Mouse (Mus musculus) forebrain, embryonic 13.5 days (tissue): ENCODE measurements around the gene Gm49325. TPM values are rescaled to one million over a fixed set of nuclear protein-coding genes. Genes with fewer than 3 reads are reported as not detected.
A peak's percentile ranks its signal among the peaks of the same experiment; 100 is the strongest.

ENCODE experiments used
- ATAC-seq: fragments of 200-750 bp; cut with Nextera tagmentation; 2 replicates; pipeline ENCODE4 v1.8.0; 2017
- H3K27ac ChIP-seq: fragments of 300-500 bp; sonication (generic); 2 replicates; pipeline ENCODE4 v1.5.1; 2015; ENCODE audit warnings: inconsistent platforms, mild to moderate bottlenecking, moderate library complexity
- H3K27me3 ChIP-seq: fragments of 300-500 bp; sonication (generic); 2 replicates; pipeline ENCODE4 v1.6.1; 2015; ENCODE audit warnings: mild to moderate bottlenecking, inconsistent platforms
- H3K36me3 ChIP-seq: fragments of 300-500 bp; sonication (generic); 2 replicates; pipeline ENCODE4 v1.6.1; 2015; ENCODE audit warnings: mild to moderate bottlenecking, inconsistent platforms; ENCODE audit not compliant: poor library complexity, severe bottlenecking
- H3K4me1 ChIP-seq: fragments of 300-500 bp; sonication (generic); 2 replicates; pipeline ENCODE4 v1.6.1; 2015; ENCODE audit warnings: inconsistent platforms
- H3K4me2 ChIP-seq: fragments of 300-500 bp; sonication (generic); 2 replicates; pipeline ENCODE4 v1.6.1; 2015; ENCODE audit warnings: inconsistent platforms, mild to moderate bottlenecking, moderate library complexity
- H3K4me3 ChIP-seq: fragments of 300-500 bp; sonication (generic); 2 replicates; pipeline ENCODE4 v1.5.1; 2015; ENCODE audit warnings: mild to moderate bottlenecking, inconsistent platforms
- H3K9ac ChIP-seq: fragments of 300-500 bp; sonication (generic); 2 replicates; pipeline ENCODE4 v1.6.1; 2015; ENCODE audit warnings: mild to moderate bottlenecking, inconsistent platforms
- H3K9me3 ChIP-seq: fragments of 300-500 bp; sonication (generic); replicated peaks from 2 replicates; pipeline ENCODE4 v1.6.1; 2016; ENCODE audit warnings: inconsistent platforms
- WGBS: fragments of 180-500 bp; shearing (Covaris S2); methylation state at CpG from one replicate; pipeline ENCODE4 v1.1.7; 2015; 5-methylcytosine and 5-hydroxymethylcytosine counted together
- polyA plus RNA-seq: library from polyadenylated mRNA; unstranded; fragments of >200 nt; fragmentation: Nextera tagmentation; extraction: Ambion mirVana; gene quantifications from 2 replicates; pipeline ENCODE4 v1.2.1, GENCODE M21; 2015

Gm49325 gene
- polyA plus RNA-seq, 1 experiment from 2014 or later, result not detected

DNA sequence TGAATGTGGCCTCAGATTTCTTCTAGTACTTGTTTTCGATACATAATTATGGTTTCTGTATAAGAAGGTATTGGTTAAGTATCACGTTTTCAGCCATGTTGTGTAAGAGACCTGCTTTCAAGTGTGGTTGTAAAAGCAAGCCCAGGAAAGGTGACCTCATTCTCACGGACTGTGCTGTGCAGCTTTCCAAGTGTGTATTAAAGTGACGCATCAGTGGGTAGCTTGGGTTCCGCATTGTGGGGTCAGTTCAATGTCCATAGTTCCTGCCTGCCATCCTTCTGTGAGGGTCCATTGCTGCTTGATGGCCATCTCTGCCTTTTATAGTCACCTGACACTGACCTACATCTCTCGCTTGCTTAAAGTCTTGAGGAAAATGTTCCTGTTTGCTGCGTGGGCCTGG, 10.9 kb downstream of the Gm49325 start:
- Histone ChIP-seq H3K9me3 (no peaks in the 10 kb centered on the region), H3K36me3 (peaks cover 66% of the 10 kb centered on the region), H3K9ac (no peak overlapping the region), H3K27me3 (no peaks in the 10 kb centered on the region), H3K4me1 (0 out of 2 replicates have a peak, but pooled peaks cover 5% of the 10 kb centered on the region), H3K27ac (no peak overlapping the region), H3K4me2 (no peak overlapping the region), H3K4me3 (no peak overlapping the region)
- 97% methylated on average over 7 of the region's 7 CpGs for WGBS
- ATAC-seq, result no peak

DNA sequence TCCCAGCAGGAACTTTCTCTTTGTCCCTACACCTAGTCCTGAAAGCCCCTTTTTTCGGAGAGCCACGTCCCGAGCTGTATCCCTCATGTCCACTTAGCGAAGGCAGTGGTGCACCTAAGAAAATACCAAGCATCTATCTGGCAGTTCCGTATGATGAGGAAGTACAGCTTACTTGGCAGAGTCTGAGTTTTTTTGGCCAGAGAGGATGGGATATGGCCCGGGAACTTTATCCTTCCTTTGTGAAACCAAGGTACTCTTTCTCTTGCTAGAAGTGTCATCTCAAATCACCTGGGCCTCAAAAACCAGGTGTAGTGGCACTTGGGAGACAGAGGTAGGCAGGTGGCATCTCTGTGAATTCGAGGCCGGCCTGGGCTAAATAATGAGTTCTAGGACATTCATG, 15.5 kb downstream of the Gm49325 start:
- peak overlapping the region; percentile 85 for H3K27ac ChIP-seq
- WGBS, result 77% methylated on average over 8 of the region's 8 CpGs
- H3K4me1 ChIP-seq, result peaks cover 36% of the 10 kb centered on the region
- peak overlapping the region; percentile 82 for H3K4me2 ChIP-seq
- peak overlapping the region; percentile 96 for H3K9ac ChIP-seq
- H3K36me3 ChIP-seq, result peaks cover 24% of the 10 kb centered on the region
- H3K9me3 ChIP-seq, result no peaks in the 10 kb centered on the region
- peak overlapping the region; percentile 80 for H3K4me3 ChIP-seq
- H3K27me3 ChIP-seq, result no peaks in the 10 kb centered on the region
- ATAC-seq, result no peak

DNA sequence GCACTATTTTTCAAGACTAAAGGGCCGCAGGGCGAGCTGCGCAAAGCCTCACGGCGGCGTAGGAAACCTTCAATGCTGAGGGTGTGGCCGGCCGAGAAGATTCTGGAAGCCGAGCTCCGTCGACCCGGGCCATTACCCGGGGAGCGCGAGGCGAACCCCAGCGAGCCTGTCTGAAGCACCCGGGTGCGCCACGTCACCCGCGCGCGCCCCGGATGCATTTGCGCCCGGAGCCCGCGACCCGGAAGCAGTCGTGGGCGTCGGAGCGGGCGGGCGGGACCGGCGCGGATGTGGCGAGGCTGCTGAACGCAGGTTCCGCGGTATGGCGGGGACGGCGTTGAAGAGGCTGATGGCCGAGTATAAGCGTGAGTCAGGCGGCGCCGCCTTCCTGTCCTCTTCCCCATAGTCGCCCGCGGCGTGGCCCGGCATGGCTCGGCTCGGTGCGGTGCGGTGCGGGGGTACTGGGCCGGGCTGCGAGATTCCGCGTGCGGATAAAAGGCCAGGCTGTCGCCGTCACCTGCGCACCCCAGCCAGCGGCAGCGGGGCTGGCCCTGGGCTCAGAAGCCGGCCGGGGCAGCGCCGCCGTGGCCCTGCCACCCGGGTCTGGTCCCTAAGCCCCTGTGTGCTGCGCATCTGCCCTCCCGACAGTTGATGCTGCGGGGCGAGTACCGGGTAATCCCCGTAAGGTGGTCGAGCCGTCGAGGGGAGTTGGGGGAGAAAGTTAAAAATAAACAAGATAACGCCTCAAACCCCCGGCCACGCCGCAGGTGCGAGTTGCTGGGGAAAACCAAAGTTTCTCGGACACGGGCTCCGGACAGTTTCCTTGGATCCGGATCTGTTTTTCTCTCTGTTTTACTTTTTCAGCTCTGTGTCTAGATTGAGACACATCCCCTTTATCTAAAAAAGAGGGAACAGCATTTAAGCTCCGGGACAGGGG, 16.3 kb downstream of the Gm49325 start, which contains the start of gene Ube2g2:
Ube2g2 (plus strand) TSS at position 221 of the 934 bp plus-strand sequence.
- Histone ChIP-seq H3K9ac (peak within 1 kb of the TSS; percentile 96), H3K9me3 (no peaks in the 10 kb centered on the region), H3K4me1 (peaks cover 36% of the 10 kb centered on the region), H3K27ac (peak within 1 kb of the TSS; percentile 85), H3K27me3 (no peaks in the 10 kb centered on the region), H3K4me2 (peak within 1 kb of the TSS; percentile 82), H3K4me3 (peak within 1 kb of the TSS; percentile 80), H3K36me3 (peaks cover 19% of the 10 kb centered on the region)
- ATAC-seq, result peak; percentile 94
- WGBS, result under 1% methylated on average over 90 of the region's 96 CpGs

DNA sequence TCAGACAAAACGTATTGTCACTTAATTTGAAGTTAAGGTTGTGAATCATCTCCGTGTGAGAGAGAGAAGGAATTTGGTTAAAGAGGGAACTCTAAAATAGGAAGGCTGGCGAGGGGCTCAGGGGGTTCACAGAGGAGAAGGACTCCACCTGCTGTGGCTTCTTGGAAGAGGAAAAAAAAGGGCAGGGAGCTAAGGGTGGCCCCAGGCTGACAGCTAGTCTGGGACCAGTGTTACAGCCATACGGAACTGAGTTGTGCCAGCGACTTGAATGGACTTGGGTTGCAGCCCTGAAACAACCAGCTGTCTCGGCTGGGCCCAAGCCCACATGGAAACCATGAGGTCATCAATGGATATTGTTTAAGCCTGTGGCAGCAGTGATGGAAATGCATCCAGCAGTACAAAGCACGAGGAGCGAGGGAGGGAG, 17.1 kb downstream of the Gm49325 start:
- 1% methylated on average over 8 of the region's 8 CpGs for WGBS
- H3K4me1 ChIP-seq, result peaks cover 39% of the 10 kb centered on the region
- ATAC-seq, result peak; percentile 48
- no peaks in the 10 kb centered on the region for H3K27me3 ChIP-seq
- H3K4me3 ChIP-seq, result peak overlapping the region; percentile 80
- H3K9ac ChIP-seq, result peak overlapping the region; percentile 96
- H3K36me3 ChIP-seq, result peaks cover 11% of the 10 kb centered on the region
- peak overlapping the region; percentile 82 for H3K4me2 ChIP-seq
- H3K9me3 ChIP-seq, result no peaks in the 10 kb centered on the region
- peak overlapping the region; percentile 85 for H3K27ac ChIP-seq

DNA sequence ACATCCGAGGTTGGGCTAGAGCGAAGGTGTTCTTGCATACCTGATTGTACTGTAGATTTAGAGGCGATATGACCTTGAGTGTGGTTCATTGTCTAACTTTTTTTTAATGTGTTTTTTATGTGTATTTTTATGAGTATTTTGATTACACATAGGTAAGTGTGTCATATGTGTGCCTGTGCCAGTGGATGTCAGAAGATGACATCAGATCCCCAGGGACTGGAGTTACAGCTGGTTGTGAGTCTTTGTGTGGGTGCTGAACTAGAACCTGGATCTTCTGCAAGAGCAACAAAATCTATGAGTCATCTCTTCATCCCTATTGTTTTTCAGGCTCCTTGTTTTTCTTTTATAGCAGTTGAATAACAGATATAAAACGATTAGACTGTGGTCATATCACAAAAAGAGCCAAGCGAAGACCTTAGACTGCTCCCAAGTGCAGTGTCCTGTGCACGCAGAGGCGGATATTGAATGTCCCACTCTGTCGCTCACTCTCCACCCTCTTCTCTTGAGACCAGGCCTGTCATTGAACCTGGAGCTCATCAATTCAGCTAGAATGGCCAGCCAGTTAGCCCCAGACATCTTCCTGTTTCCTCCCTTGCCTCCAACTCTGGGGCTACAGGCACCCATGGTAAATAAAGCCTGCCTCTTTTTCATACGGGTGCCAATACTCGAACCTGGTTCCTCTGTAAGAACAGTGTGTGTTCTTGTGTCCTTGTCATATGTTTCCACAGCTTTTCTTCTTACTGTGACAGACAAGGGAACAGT, 17.8 kb downstream of the Gm49325 start:
- Histone ChIP-seq H3K27ac (peak overlapping the region; percentile 85; the same call in 1 of the 2 replicates), H3K9ac (peak overlapping the region; percentile 96; the same call in 1 of the 2 replicates), H3K9me3 (no peaks in the 10 kb centered on the region), H3K27me3 (no peaks in the 10 kb centered on the region), H3K4me3 (peak overlapping the region; percentile 80), H3K36me3 (peaks cover 5% of the 10 kb centered on the region), H3K4me1 (peaks cover 39% of the 10 kb centered on the region), H3K4me2 (peak overlapping the region; percentile 82)
- ATAC-seq, result no peak
- 88% methylated on average over 10 of the region's 10 CpGs for WGBS

DNA sequence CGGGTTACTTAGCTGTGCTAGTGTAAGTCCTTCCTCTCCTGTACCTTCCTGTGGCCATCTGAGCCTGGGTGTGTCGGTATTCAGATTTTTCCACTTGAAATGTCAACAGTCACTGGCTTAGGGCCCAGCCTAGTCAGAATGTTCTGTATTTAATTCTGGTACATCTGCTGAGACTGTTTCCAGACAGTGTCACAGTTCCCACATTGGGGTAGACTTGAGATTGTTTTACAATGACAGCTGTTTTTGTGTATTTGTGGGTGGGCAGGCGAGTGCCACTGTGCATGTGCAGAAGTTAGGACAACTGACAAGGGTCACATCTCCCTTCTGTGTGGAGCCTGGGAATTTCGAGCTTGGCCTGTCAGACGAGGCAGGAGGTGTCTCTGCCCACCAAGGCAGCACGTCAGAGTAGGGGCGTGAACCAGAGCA, 18.6 kb downstream of the Gm49325 start:
- Histone ChIP-seq H3K4me2 (peak overlapping the region; percentile 22), H3K9me3 (no peaks in the 10 kb centered on the region), H3K4me1 (peaks cover 39% of the 10 kb centered on the region), H3K27me3 (no peaks in the 10 kb centered on the region), H3K27ac (no peak overlapping the region), H3K9ac (peak overlapping the region; percentile 96; the same call in 1 of the 2 replicates), H3K4me3 (no peak overlapping the region), H3K36me3 (peaks cover 4% of the 10 kb centered on the region)
- ATAC-seq, result no peak
- 77% methylated on average over 7 of the region's 7 CpGs for WGBS

DNA sequence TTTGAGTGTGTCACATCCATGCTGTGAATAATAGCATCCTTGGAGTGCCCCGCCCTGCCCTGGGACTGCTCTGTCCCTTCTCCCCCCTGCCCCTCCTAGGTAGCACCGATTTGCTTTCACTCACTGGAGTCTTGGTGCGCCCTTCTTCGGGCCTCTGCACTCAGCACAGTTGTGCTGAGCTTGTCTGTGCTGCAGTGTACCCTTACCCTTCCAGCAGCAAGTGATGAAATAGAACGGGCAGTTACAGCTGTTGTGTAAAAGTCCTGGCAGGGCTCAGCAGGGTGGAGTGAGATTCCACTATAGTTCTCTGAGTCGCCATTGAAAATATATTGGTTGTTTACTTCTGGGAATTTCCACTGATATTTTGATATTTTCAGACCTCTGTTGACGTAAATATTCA, 20.0 kb downstream of the Gm49325 start:
- Histone ChIP-seq H3K9me3 (no peaks in the 10 kb centered on the region), H3K27ac (no peak overlapping the region), H3K9ac (no peak overlapping the region), H3K27me3 (no peaks in the 10 kb centered on the region), H3K4me3 (no peak overlapping the region), H3K4me1 (peaks cover 41% of the 10 kb centered on the region), H3K36me3 (peaks cover 4% of the 10 kb centered on the region), H3K4me2 (no peak overlapping the region)
- ATAC-seq, result no peak
- 86% methylated on average over 7 of the region's 7 CpGs for WGBS

DNA sequence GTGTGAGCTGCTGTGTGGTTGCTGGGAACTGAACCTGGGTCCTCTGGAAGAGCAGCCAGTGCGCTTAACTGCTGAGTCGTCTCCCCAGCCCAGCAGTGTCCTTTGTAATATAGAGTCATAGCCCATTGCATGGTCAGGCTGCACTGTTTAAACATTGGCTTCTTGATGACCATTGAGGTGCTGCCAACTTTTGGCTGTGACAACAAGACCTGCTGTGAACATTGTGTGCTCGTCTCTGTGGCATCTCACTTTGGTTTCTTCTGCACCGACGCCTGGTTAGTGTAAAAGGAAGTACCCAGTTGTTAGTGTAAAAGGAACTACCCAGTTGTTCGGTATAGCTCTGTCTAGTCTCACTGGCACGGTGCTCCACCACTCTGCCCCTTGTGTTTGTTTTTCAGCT, 20.6 kb downstream of the Gm49325 start:
- peaks cover 39% of the 10 kb centered on the region for H3K4me1 ChIP-seq
- 85% methylated on average over 7 of the region's 7 CpGs for WGBS

DNA sequence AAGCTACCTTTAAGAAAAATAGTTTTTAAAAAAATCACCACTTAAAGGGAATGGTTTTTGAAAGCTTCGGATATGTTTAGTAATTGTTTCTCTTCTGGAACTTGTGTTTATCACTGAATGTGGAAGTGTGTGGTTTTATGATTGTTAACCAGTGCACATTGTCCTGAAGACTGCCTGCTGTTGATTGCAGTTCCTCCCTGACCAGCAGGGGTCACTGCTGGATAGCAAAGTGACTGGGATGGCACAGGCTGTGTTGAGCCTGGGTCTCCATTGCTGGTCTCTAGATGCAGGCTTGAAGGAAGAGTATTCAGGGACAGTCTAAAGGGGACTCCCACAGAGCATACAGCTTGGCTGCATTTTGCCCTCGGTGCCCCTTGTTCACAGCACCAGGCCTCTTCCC, 21.5 kb downstream of the Gm49325 start:
- Histone ChIP-seq H3K27ac (no peak overlapping the region), H3K9ac (no peak overlapping the region), H3K9me3 (no peaks in the 10 kb centered on the region), H3K4me2 (no peak overlapping the region), H3K4me3 (no peak overlapping the region), H3K27me3 (no peaks in the 10 kb centered on the region), H3K36me3 (peaks cover 17% of the 10 kb centered on the region), H3K4me1 (peaks cover 36% of the 10 kb centered on the region)
- peak; percentile 78 for ATAC-seq
- WGBS, result 37% methylated on average over 2 of the region's 2 CpGs

More for the DNA sequence above, 20.6 kb downstream of the Gm49325 start:
- Histone ChIP-seq H3K4me2 (no peak overlapping the region), H3K27me3 (no peaks in the 10 kb centered on the region), H3K27ac (no peak overlapping the region), H3K9me3 (no peaks in the 10 kb centered on the region), H3K36me3 (peaks cover 10% of the 10 kb centered on the region), H3K9ac (no peak overlapping the region), H3K4me3 (no peak overlapping the region)
- no peak for ATAC-seq

DNA sequence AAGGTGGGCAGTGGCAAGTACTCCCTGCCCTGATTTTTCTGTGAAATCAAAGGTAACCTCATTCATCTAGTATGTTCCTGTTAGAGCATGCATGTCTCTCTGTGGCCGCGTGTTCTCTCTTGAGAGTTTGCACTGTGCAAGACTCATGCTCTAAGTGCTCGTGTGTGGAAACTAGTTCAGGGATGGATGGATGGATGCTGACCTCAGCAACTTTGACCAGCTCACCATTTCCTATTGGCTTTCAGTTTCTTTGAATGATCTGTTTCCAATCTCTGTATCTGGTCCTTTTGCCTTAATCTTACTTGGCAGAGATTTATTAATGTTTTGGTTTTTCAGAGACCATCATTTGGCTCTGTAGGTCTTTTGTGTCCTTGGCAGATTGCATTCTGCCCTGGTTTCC, 23.2 kb downstream of the Gm49325 start:
- no peak for ATAC-seq
- Histone ChIP-seq H3K4me3 (no peak overlapping the region), H3K4me1 (peaks cover 21% of the 10 kb centered on the region), H3K9me3 (no peaks in the 10 kb centered on the region), H3K4me2 (no peak overlapping the region), H3K27me3 (no peaks in the 10 kb centered on the region), H3K36me3 (peaks cover 32% of the 10 kb centered on the region), H3K27ac (no peak overlapping the region), H3K9ac (no peak overlapping the region)
- 87% methylated on average over 3 of the region's 3 CpGs for WGBS

DNA sequence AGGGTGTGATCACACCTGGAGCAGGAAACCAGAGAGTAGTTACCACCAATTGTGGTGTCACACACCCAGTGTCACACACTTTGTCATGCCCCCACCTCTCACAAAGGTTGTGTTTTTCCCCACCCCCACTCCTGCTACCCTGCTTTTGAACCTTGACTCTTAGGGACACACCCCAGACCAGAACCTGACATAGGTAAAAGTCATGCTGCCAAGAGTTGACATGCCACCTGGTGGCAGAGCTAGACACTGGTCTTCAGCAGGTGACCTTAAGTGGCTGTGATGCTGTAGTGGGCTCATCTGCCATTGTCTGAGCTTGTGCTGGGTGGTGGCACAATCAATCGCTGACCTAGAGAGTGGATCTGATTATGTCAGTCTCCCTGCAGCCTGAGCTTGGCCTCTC, 24.0 kb downstream of the Gm49325 start:
- H3K27me3 ChIP-seq, result no peaks in the 10 kb centered on the region
- no peaks in the 10 kb centered on the region for H3K9me3 ChIP-seq
- H3K4me3 ChIP-seq, result no peak overlapping the region
- H3K4me1 ChIP-seq, result peaks cover 13% of the 10 kb centered on the region; the same call in 1 of the 2 replicates
- peaks cover 37% of the 10 kb centered on the region for H3K36me3 ChIP-seq
- H3K4me2 ChIP-seq, result no peak overlapping the region
- H3K27ac ChIP-seq, result no peak overlapping the region
- ATAC-seq, result no peak
- H3K9ac ChIP-seq, result no peak overlapping the region
- 91% methylated on average over 1 of the region's 1 CpGs for WGBS

DNA sequence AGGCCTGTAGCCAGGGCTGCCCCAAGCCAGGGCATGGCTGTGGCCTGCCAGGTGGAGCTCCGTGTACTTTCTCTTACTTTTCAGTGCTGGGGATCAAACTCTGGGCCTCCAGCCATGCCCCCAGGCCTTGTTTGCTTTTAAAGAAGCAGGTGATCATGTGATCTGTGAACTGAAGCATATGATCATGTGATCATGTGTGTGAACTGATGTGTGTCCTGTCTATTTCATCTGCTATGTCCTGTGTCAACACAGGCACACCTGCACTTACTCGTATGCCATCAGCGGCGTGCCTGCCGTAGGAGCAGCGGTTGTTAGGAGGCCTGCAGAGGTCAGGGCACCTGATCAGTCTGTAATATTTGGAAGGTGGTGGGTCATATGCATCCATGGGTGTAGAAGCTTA, 28.0 kb downstream of the Gm49325 start:
- Histone ChIP-seq H3K27ac (no peak overlapping the region), H3K27me3 (no peaks in the 10 kb centered on the region), H3K4me3 (no peak overlapping the region), H3K9ac (no peak overlapping the region), H3K4me1 (peaks cover 7% of the 10 kb centered on the region), H3K4me2 (no peak overlapping the region), H3K36me3 (peaks cover 72% of the 10 kb centered on the region), H3K9me3 (no peaks in the 10 kb centered on the region)
- 84% methylated on average over 6 of the region's 6 CpGs for WGBS
- ATAC-seq, result no peak
